Mouse (Mus musculus) megakaryocyte, embryonic 14.5 days (primary cell): ENCODE data around the gene Rnf185.

Experiments
- FLI1 ChIP-seq: IDR thresholded peaks from 2 replicates; pipeline ENCODE4 v1.6.1; 2012; ENCODE audit warnings: low read length, inconsistent platforms, mixed read lengths
- GATA1 ChIP-seq: IDR thresholded peaks from 3 replicates; pipeline ENCODE4 v1.6.1; 2012; ENCODE audit warnings: mixed read lengths, low read length, inconsistent platforms, borderline replicate concordance

- TF ChIP-seq GATA1 (no peak), FLI1 (no peak)
Observed at GRCm38 (mm10) chr11:3444875-3445274, 7.3 kb downstream of the Rnf185 start.
